Mouse (Mus musculus): ENCODE measurements around the gene Unc93b1. TPM values are rescaled to one million over a fixed set of nuclear protein-coding genes. Genes with fewer than 3 reads are reported as not detected.

Gene Unc93b1
- polyA plus RNA-seq, 1 experiment from 2014 or later, result 21.2 TPM

DNA sequence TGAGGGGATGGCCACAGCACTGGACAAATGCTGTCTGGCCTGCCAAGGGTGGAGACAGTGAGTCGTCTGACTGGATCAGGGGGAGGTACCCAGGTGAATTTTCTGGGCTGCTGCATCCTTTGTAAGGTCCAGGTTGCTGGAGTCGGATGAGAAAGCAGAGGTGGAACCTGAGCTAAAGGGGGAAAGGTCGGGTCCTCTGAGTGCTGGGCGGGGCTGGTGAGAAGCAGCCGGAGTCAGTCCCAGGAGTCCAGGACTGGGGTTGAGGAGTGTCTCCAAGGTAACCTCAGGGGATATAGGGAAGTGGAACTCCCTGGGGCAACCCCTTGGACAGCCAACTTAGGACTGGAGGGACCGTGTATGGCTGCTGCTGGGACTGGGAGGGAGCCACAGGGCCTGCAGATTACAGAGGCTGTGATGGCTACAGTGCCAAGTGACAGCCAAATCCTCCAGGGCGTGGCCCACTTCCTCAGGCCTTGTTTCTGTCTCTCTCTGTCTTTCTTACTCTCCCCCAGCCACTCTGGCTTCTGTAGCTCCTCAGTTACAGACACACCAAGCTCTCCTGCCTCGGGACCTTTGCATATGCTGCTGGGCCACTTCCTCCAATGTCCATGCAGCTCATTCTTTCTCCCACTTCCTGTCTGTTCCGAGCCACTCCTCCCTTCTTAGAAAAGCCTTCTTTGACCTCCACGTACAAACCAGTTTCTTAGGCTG, 12.2 kb upstream of the Unc93b1 start:
- H3K4me3 ChIP-seq (replicated peaks), result no peak overlapping the region
- peak overlapping the region; percentile 59 for H3K27ac ChIP-seq
- peaks cover 31% of the 10 kb centered on the region for H3K4me1 ChIP-seq
- ATAC-seq (replicated peaks; ENCODE audit: low FRiP score), result no peak
- WGBS, result 51% methylated on average over 10 of the region's 10 CpGs
- no peaks in the 10 kb centered on the region for H3K36me3 ChIP-seq
- no peaks in the 10 kb centered on the region for H3K9me3 ChIP-seq (replicated peaks)
- no peaks in the 10 kb centered on the region for H3K27me3 ChIP-seq
- no peak overlapping the region for H3K4me2 ChIP-seq
- H3K9ac ChIP-seq, result no peak overlapping the region

DNA sequence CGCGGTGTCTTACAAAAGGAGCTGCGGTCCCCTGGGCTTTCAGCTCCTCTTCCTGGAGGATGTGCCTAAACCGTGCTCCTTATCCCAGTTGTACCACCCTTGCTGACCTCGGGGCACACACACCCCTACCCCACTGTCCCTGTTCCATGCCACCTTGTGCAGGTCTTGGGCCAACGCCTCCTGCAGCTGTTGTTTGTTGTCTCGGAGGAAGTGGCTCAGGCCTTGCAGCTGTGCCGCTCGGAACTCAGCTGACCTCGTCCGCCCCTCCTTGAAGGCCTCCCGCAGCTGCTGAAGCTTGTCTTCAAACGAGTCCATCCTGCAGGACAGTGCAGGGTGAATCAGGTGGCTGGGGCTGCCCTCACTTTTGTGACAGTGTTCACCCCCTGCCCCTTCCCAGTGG, 11.4 kb upstream of the Unc93b1 start:
- no peak overlapping the region for H3K9ac ChIP-seq
- peaks cover 28% of the 10 kb centered on the region for H3K4me1 ChIP-seq
- H3K36me3 ChIP-seq, result no peaks in the 10 kb centered on the region
- 28% methylated on average over 13 of the region's 13 CpGs for WGBS
- H3K9me3 ChIP-seq (replicated peaks), result no peaks in the 10 kb centered on the region
- H3K27ac ChIP-seq, result peak overlapping the region; percentile 59
- no peak overlapping the region for H3K4me3 ChIP-seq (replicated peaks)
- H3K4me2 ChIP-seq, result no peak overlapping the region
- no peaks in the 10 kb centered on the region for H3K27me3 ChIP-seq
- ATAC-seq (replicated peaks; ENCODE audit: low FRiP score), result peak; percentile 43

DNA sequence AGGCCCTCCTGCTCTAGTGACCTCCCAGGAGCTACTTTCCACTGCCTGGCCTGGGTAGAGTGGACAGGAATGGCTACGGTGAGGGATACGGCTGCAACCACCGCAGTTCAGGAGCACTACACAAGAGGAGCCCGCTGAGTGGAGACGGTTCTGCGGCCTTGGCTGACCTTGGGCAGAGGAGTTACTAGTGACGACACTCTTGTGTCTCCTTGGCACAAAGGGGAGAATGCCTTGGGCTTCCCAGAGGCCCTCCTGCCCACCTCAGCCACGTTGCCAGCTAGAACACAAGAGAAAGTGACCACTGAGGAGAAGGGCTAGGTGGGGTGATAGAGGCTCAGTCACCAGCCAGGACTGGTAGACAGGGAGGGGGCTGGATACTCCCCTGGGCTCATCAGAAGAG, 10.8 kb upstream of the Unc93b1 start:
- Histone ChIP-seq H3K27me3 (no peaks in the 10 kb centered on the region), H3K4me1 (peaks cover 29% of the 10 kb centered on the region), H3K9ac (no peak overlapping the region), H3K4me2 (no peak overlapping the region), H3K4me3 (replicated peaks) (no peak overlapping the region), H3K9me3 (replicated peaks) (no peaks in the 10 kb centered on the region), H3K36me3 (no peaks in the 10 kb centered on the region), H3K27ac (peak overlapping the region; percentile 59)
- ATAC-seq (replicated peaks; ENCODE audit: low FRiP score), result no peak
- 77% methylated on average over 8 of the region's 8 CpGs for WGBS

DNA sequence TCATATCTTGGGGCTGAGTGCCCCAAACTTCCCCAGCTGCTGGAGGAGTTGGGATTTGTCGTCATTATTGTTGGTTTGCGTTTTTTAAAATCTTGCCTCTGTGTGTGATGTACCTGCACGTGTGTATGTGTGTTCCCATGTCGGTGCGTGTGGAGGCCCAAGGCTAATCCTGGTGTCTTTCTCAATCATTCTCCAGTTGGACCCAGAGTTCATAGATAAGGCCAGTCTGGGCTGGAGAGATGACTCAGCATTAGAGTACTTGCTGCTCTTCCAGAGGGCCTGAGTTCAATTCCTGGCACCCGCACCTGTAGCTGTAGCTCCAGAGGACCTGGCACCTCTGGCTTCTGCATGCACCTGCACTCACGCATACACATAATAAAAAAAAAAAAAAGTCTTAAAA, 10.1 kb upstream of the Unc93b1 start:
- Histone ChIP-seq H3K9ac (no peak overlapping the region), H3K4me2 (no peak overlapping the region), H3K4me1 (peaks cover 33% of the 10 kb centered on the region), H3K36me3 (no peaks in the 10 kb centered on the region), H3K27ac (no peak overlapping the region), H3K27me3 (no peaks in the 10 kb centered on the region), H3K9me3 (replicated peaks) (no peaks in the 10 kb centered on the region), H3K4me3 (replicated peaks) (no peak overlapping the region)
- WGBS, result 93% methylated on average over 7 of the region's 7 CpGs
- ATAC-seq (replicated peaks; ENCODE audit: low FRiP score), result no peak

DNA sequence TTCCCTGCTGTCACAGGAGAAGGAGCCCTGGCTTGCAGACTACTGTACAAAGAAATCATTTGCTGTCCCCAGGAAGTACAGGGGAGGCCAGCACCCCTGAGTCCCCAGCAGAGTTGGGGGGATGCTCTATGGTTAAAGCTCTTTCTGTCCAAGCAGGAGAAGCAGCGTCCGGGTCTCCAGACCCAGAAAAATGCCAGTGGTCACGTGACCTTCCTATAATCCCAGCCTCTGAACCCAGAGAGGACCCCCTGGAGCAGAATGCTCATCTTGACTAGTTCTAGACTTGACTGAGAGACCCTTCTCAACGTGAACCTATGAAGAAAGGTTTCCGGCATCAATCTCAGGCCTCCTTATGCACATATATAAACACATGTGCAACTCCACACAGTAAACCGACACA, 9.1 kb upstream of the Unc93b1 start:
- H3K27ac ChIP-seq, result no peak overlapping the region
- H3K4me3 ChIP-seq (replicated peaks), result no peak overlapping the region
- H3K9me3 ChIP-seq (replicated peaks), result no peaks in the 10 kb centered on the region
- H3K36me3 ChIP-seq, result no peaks in the 10 kb centered on the region
- no peak for ATAC-seq (replicated peaks; ENCODE audit: low FRiP score)
- no peak overlapping the region for H3K9ac ChIP-seq
- 80% methylated on average over 6 of the region's 6 CpGs for WGBS
- peaks cover 43% of the 10 kb centered on the region for H3K4me1 ChIP-seq
- H3K4me2 ChIP-seq, result no peak overlapping the region
- H3K27me3 ChIP-seq, result no peaks in the 10 kb centered on the region

DNA sequence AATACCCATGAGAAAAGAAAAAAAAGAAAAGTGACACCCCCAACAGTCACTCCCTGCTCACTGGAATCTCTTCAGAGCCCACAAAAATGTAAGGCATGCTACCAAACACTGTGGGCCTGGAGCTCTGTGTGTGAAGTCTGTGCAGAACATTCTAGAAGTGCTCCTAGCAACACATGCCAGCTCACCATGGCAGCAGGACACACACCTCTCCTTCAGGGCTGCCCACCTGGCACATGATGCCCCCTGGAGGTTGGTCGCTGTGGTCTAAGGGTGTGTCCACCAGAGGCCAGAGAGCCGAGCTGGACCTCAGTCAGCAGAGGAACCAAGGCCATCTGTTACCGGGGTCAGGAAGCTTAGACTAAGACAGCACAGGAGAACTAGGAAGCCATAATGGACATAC, 8.7 kb upstream of the Unc93b1 start:
- no peak overlapping the region for H3K27ac ChIP-seq
- peaks cover 47% of the 10 kb centered on the region for H3K4me1 ChIP-seq
- H3K27me3 ChIP-seq, result no peaks in the 10 kb centered on the region
- no peaks in the 10 kb centered on the region for H3K9me3 ChIP-seq (replicated peaks)
- H3K4me2 ChIP-seq, result no peak overlapping the region
- 60% methylated on average over 3 of the region's 3 CpGs for WGBS
- no peaks in the 10 kb centered on the region for H3K36me3 ChIP-seq
- no peak overlapping the region for H3K9ac ChIP-seq
- ATAC-seq (replicated peaks; ENCODE audit: low FRiP score), result no peak
- H3K4me3 ChIP-seq (replicated peaks), result no peak overlapping the region

DNA sequence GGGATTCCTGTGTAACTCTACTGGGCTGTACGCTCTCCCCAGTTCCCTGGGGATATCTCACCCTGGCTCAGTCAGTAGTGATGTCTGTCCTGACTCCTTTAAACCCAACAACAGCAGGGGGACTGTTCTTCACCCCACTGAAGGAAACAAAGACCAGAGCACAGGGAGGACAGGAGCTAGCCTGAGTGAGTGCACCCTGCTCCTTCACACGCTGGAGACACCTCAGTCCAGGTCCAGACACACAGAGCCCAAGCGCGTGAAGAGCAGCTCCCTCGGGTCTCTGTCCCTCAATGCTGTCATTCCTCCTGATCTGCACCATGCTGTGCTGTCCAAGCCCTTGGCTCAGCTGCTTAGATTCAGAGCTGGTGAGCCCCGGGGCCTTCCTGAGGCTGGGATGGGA, 8.3 kb upstream of the Unc93b1 start:
- no peak overlapping the region for H3K27ac ChIP-seq
- no peak overlapping the region for H3K4me3 ChIP-seq (replicated peaks)
- no peaks in the 10 kb centered on the region for H3K36me3 ChIP-seq
- H3K9ac ChIP-seq, result no peak overlapping the region
- ATAC-seq (replicated peaks; ENCODE audit: low FRiP score), result no peak
- H3K27me3 ChIP-seq, result no peaks in the 10 kb centered on the region
- no peak overlapping the region for H3K4me2 ChIP-seq
- H3K9me3 ChIP-seq (replicated peaks), result no peaks in the 10 kb centered on the region
- WGBS, result 72% methylated on average over 6 of the region's 6 CpGs
- peaks cover 47% of the 10 kb centered on the region for H3K4me1 ChIP-seq

DNA sequence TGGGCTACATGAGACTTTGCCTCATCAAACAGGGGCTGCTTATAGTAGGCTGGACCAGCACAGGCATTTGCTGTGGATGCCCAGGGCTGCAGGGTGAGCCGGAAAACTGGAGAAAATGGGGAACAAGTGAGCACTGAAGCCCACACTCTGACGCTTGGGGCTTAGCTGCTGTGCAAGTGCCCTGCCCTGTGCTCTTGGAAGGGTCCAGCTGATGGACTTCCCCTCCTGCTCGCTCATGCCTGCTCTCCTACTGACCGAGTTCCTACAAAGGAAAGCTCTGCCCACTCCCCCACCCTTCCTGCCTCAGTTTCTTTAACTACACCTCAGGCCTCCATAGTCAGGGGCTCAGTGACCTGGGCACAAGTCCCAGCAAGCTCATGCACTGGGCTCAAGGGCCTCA, 7.0 kb upstream of the Unc93b1 start:
- Histone ChIP-seq H3K4me3 (replicated peaks) (no peak overlapping the region), H3K9me3 (replicated peaks) (no peaks in the 10 kb centered on the region), H3K27me3 (no peaks in the 10 kb centered on the region), H3K9ac (no peak overlapping the region), H3K4me1 (peaks cover 42% of the 10 kb centered on the region), H3K27ac (no peak overlapping the region), H3K4me2 (no peak overlapping the region), H3K36me3 (no peaks in the 10 kb centered on the region)
- 84% methylated on average over 4 of the region's 4 CpGs for whole genome bisulfite sequencing
- ATAC-seq (replicated peaks; ENCODE audit: low FRiP score), result no peak

DNA sequence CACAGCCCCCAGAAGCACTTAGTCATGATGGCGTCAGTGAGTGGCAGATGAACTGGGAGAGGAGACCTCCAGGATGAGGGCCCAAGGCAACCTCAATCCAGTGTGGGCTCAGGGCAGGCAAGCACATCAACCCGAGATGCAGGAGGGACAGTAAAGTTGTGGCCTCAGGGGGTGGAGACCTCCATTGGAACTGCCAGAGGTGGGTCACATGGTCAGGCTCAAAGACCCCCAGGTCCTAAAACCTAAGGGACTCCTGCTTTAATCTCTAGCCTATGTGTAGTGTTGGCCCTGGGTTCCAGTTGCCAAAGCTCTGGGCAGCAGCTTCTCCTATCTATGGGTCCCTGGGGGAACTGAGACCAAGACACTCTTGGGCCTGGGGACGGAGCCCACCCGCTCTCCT, 6.2 kb upstream of the Unc93b1 start:
- no peaks in the 10 kb centered on the region for H3K36me3 ChIP-seq
- no peak overlapping the region for H3K9ac ChIP-seq
- H3K4me3 ChIP-seq (replicated peaks), result no peak overlapping the region
- no peaks in the 10 kb centered on the region for H3K9me3 ChIP-seq (replicated peaks)
- peak overlapping the region; percentile 81 for H3K27ac ChIP-seq
- no peak for ATAC-seq (replicated peaks; ENCODE audit: low FRiP score)
- H3K4me1 ChIP-seq, result peaks cover 36% of the 10 kb centered on the region
- 74% methylated on average over 4 of the region's 4 CpGs for WGBS
- no peak overlapping the region for H3K4me2 ChIP-seq
- no peaks in the 10 kb centered on the region for H3K27me3 ChIP-seq

DNA sequence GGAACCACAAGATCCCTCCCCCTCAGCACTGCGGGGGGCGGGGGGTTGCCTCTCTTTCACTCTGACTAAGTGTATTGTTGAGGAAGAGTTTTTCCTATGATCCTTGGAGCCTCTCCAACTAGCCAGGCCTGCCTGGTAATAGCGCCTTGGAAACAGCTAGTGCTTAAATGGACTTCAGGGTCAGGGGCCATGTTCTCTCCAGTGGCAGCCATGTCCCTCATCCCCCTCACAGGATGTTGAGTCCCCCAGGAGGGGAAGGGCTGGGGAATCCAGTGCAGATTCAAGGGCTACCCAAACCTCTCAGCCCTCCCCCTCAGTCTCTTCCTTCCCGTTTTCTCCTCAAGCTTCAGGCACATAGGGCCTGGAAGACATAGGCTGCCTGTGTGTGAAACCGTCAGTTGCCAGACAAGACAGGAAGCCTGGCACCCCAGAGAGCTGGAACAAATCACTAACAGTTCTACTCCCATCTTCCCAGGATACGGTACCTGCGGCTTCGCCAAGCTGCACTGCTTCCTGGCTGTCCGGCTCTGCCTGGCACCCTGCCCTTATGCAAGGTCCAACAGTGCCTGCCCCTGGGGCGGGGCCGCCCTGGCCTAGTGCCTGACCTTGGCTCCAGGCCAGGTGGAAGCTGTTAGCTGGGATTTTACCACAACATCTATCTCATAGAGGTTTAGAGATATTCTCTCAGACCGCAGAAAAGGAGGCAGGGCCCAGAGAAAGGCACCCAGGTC, 5.6 kb upstream of the Unc93b1 start, which contains the start of gene Aldh3b1:
Gene Aldh3b1 (minus strand): TSS at position 598 of the 731 bp plus-strand sequence.
- H3K27me3 ChIP-seq, result no peaks in the 10 kb centered on the region
- H3K9me3 ChIP-seq (replicated peaks), result no peaks in the 10 kb centered on the region
- WGBS, result 52% methylated on average over 12 of the region's 12 CpGs
- H3K4me1 ChIP-seq, result peaks cover 30% of the 10 kb centered on the region
- no peak within 1 kb of the TSS; the same call in 1 of the 2 replicates for H3K9ac ChIP-seq
- H3K4me2 ChIP-seq, result no peak within 1 kb of the TSS
- peak; percentile 41; the same call in 1 of the 2 replicates for ATAC-seq (replicated peaks; ENCODE audit: low FRiP score)
- H3K27ac ChIP-seq, result peak within 1 kb of the TSS; percentile 81
- H3K36me3 ChIP-seq, result no peaks in the 10 kb centered on the region
- H3K4me3 ChIP-seq (replicated peaks), result no peak within 1 kb of the TSS

DNA sequence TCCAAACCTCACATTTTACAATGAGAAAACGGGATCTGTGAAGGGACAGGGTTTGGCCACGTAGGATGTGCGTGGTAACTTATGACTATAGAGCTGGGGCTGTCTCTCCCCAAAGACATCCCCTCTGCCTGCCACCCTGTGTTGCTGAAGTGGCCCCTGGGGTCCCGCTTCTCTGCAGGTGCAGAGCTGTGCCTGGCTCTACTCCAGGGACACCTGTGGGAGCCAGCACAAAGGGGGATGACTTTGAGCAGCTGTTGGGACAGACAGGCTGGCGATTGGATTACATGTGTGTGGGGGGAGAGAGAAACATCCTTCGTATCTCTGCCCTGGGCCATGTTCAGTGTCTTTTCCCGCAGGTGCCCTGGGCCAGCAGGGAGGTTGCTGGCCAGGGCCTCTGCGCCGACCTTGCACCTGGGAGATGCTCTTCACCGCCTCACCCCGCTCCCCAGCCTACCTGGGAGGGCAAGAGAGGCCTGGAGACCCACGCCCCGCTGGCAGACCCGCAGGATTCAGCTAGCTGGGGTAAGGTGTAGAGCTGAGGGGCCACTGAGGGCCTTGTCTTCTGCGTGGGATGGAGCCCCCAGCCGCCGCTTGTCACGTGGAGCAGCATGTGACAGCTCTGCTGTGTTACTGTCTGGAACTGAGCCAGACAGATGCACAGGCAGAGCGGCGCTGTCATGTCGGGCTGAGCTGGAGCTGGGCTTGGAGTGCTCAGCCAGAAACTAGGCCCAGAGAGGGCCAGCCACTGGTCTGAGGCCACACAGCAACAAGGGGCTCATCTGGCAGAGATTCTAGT, 4.5 kb upstream of the Unc93b1 start:
- no peaks in the 10 kb centered on the region for H3K27me3 ChIP-seq
- H3K4me3 ChIP-seq (replicated peaks), result no peak overlapping the region
- no peak overlapping the region; the same call in 1 of the 2 replicates for H3K9ac ChIP-seq
- peaks cover 35% of the 10 kb centered on the region for H3K4me1 ChIP-seq
- 56% methylated on average over 21 of the region's 21 CpGs for WGBS
- ATAC-seq (replicated peaks; ENCODE audit: low FRiP score), result no peak
- H3K36me3 ChIP-seq, result no peaks in the 10 kb centered on the region
- H3K27ac ChIP-seq, result peak overlapping the region; percentile 81
- no peaks in the 10 kb centered on the region for H3K9me3 ChIP-seq (replicated peaks)
- H3K4me2 ChIP-seq, result no peak overlapping the region

DNA sequence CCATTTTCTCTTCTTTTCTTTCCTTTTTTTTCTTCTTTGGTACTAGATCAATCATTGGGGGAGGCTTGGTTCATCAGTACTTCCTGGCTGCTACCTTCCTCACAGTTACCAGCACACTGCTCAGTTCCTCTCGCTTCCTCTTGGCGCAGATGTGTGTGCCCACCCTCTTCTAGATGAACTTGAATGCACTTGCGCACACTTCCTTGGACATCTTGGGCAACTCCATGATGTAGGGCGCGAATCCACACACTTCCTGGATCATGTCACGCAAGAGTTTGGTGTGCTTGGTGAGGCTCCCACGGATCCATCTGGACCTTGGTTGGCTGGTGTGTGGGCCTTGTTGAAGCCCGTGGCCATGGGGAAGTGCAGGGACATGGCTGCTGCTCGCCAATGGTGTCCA, 3.3 kb upstream of the Unc93b1 start:
- no peak for ATAC-seq (replicated peaks; ENCODE audit: low FRiP score)
- Histone ChIP-seq H3K36me3 (no peaks in the 10 kb centered on the region), H3K4me2 (no peak overlapping the region), H3K9ac (no peak overlapping the region), H3K4me3 (replicated peaks) (no peak overlapping the region), H3K4me1 (peaks cover 45% of the 10 kb centered on the region), H3K27ac (no peak overlapping the region), H3K27me3 (no peaks in the 10 kb centered on the region), H3K9me3 (replicated peaks) (no peaks in the 10 kb centered on the region)
- 89% methylated on average over 9 of the region's 9 CpGs for WGBS

Data from kidney, embryonic 15.5 days (tissue).